Mouse (Mus musculus) CD8-positive naive resting alpha-beta T cell, adult 2 months (primary cell): ENCODE data around the gene Pde7b.

ENCODE experiments used
- DNase-seq, 2 experiments: peaks; one replicate each; pipeline ENCODE4 v3.0.0; 2022; ENCODE audit warnings: low read depth in 2 of 2, low spot score in 2 of 2

Pde7b gene

DNA sequence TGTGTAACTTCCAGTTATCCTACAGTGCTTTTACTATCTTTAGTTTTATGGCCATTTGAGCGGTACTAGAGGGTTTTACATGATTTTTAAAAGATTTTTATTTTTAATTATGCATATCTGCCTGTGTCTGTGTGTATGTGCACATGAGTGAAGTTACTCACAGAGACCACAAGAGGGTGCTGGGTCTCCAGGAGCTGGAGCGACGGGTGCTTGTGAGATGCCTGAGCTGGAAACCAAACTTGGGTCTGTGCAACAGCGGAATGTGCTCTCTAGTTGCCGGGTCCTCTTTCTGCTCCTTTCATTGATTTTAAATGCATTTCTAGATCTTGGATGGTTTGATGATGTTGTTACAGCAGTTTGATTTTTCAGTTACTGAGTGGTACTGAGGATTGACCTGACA, 352.8 kb downstream of the Pde7b start:
- DNase-seq: no peak

- DNase-seq: no peak
These were observed 362.3 kb downstream of the Pde7b start for GRCm38 (mm10) chr10:20362450-20363118.

GRCm38 (mm10) chr10:20361542-20362449, 363.1 kb downstream of the Pde7b start:
- no peak for DNase-seq

DNA sequence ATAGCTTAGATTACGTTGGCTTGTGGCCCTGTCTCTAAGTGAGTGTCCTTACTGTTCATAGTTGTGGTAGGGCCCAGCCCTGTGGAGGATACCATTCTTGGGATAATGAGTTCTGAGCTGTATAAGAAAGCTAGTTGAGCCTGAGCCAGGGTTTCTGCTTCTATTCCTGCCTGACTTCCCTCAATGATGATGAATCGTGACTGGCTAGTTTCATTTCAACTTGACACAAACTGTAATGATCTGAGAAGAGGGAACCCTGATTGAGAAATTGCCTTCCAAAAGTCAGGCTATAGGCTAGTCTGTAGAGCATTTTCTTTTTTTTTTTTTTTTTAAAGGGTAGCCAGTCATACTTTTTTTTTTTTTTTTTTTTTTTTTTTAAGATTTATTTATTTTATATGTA, 376.0 kb downstream of the Pde7b start:
- DNase-seq: no peak
